Mouse (Mus musculus) frontal cortex, postnatal 14 days (tissue): ENCODE measurements at regions not wholly inside any gene's neighbourhood (a gene's known extent, or its start where the extent isn't known, plus 50 kb on each side); places are given as distances from the start of the nearest gene placed in this dataset.
"Not testable (repeated sequence)": the region's sequence is repeated elsewhere in the genome, so short reads cannot be mapped to it uniquely, and the experiment has no call there.

Experiments used
- DNase-seq, 2 experiments: peaks; one replicate each; pipeline ENCODE4 v3.0.0; 2022; ENCODE audit warnings: low spot score in 2 of 2

DNA sequence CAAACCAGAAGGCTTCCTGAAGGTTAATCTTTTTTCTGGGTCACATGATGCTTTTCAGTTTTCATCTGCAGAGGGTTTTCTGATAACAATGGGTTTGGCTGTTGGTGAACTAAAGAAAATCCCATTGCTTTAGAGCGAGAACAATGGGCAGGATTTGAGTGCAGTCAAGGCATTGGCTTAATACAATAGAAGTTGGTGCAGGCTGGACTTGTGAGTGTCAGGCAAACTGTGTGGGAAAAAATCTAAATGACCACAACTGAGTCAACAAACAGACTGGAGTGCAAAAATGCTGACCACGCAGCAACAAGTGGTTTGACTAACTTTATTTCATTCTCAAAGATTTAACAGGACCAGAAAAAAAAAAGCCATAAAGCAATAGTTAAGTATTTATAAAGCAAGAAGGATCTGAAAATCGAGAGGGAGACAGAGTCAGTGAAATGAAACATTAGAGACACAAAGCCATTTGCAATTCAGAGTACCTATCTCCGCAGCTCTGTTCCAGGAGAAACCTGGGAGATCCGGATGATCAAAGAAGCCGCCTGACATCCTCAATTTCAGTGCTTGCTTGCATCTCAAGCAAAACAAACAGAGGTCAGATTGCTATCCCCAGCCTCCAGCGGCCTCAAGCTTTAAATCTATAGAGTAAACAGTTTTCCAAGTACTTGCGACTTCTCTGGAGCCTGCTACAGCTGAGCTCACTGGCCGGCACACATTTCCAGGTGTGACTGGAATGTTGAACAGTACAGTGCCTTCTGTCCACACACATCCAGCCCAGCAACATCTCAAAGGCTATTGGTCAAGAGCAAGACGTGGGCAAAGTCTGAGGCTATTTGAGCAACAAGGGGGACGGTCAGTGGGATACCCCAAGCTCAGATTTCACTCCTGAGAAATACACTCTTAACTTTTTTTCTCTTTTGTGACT lies 229.5 kb upstream of the Arglu1 start:
- no peak for DNase-seq

DNA sequence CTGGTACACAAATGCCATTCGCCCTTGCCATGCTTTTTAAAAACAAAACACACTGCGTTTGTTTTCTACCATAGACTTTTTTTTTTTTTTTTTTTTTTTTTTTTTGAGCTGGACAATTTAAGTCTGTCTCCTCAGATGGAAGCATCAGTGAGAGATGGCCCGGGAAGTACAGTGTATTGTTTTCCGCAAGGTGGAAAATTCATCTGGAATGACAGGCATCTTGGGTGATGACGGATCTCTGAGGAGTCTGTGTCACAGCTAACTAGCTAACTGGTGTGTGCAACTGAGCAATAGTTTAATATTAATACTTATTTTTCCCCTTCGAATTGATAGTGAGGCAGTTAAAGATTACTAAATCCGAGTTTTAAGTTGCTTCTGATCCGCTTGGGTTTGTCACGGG lies 228.7 kb upstream of the Arglu1 start:
- DNase-seq = no peak

DNA sequence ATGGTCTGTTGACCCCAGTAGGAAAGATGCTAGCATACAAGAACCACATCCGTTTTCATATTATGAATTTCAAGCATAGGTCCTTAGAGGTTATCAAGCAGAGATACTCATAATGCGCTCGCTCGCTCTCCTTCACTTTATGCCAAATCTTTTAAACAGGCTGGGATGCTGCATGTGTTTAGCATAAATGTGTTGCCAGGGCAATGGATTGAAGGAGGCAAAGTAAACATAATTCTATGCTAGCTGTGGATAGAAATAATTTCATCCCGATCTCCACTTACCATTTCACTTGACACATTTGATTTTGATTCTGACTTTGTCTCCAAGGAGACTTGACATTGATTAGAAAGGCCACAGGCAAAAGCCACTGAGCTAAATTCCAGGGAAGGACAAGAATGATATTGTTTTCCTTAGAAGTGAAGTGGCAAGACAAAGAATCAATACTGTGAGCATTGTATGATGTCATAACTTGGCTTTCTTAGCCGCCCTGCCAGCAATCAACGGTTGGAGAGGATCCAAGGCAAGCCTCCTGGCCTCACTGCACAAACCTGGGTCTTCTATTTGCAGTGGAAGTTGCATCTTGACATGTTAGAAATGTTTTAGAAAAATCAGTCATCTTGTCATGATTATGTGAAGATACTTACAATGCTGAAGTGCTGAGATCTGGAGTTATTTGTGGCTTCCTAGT lies 217.3 kb upstream of the Arglu1 start:
- no peak for DNase-seq

DNA sequence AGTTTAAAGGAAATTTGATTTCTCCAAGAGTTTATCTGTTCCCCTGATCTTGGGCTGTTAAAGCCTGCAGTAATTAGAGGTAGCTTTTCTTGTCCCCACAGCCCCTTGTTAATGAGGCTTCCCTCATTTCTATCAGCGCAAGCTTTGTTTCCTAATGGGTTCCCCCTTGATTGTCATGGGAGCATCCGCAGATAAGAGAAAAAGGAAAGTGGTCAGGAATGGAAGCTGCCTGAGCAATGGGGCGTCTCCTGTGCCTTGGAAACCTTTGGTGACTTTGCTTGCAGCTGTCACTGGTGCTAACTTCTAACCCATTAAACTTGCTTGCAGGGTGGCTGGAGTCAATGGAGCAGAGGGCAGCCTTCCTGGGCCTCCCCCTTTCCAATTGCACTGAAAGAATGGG lies 202.7 kb upstream of the Arglu1 start:
- DNase-seq = no peak

DNA sequence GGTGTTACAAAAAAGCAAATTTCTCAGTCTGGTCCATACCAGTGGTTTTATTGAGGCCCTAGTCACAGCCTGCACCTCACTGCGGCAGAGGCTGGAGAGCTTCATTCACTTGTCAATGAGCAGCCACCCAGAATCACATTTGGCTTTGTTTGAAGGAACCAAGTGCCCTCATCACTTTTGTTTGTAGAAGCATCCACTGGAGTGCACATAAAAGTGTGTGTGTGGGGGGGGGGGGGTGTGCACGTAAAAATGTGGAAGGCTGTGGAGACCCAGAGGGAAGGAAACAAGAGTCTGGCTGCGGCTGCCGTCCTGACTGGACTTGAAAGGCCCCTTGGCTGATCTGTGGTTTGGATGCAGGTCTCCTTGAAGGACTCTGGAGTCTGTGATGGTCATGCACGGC lies 187.0 kb upstream of the Arglu1 start:
- DNase-seq = no peak

DNA sequence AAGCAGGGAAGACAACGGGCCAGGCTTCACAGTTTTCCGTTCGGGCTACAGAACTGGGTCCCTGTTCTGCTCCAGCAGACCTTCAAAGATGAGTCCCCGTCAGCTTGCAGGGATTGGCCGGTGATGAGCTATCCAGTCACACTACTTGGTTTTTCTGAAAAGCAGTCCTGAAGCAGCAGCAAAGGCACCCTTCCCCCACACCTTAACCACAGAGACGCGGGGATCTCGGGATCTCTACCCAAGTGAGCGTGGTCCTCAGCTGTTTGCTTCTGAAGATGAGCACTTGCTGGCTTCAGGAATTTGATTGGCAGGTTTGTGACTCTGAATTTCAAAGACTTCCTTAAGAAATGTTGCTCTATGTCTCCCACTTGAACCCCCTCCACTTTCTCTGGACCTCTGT lies 186.6 kb upstream of the Arglu1 start:
- DNase-seq = no peak

DNA sequence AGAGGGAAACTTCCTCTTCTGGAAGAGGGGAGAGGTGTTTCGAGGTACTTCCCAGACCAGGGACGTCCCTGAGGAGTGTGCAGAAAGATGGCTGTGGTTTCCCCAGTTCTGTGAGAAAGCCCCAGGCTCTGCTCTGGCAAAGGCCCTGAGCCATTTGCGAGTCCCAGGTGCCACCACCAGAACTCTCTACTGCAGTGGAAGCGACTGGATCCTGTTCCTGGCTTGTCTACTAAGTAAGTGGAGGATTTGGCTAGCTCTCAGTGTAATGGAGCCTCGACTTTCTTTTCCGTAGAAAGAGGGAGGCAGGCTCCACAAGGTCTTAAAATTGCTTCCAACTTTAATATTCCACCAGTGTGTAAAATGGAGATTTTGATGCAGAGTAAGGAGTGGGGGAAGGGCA lies 186.1 kb upstream of the Arglu1 start:
- DNase-seq = no peak

DNA sequence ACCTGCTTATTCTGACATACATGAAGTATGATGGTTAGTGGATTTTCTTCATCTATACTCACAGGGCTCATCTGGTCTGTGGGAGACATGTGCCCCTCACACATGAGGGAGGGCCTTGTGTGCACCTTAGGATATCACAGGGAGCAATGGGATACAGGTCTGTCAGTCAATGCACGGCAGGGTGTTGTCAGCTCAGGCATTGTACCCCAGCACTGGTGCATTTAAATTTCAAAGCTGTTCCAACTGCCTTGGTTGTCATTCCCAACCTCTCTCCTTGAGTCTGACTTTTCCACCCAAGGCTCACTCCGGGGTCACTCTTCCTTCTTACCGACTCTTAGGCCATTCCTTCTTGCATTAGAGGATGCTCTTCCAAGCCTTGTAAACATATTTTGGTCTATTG lies 181.6 kb upstream of the Arglu1 start:
- DNase-seq = no peak

DNA sequence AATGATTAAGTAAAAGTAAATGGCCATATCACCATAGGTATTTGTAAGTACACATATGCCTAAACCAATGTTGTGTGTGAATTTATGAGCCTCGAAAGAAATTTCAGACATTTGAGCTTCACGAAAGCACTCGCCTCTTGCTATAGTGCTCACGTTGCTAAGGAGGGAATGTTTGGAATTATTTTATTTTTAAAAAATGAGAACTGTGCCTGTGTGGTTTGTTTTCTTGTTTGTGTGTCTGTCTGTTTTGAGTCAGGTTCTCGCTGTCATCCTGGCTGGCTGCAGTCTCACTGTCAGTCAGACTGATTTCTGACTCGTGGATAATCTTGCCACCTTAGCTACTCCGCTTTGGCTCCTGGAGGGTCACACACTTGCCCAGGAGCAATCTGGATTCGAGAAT lies 180.7 kb upstream of the Arglu1 start:
- DNase-seq = no peak

DNA sequence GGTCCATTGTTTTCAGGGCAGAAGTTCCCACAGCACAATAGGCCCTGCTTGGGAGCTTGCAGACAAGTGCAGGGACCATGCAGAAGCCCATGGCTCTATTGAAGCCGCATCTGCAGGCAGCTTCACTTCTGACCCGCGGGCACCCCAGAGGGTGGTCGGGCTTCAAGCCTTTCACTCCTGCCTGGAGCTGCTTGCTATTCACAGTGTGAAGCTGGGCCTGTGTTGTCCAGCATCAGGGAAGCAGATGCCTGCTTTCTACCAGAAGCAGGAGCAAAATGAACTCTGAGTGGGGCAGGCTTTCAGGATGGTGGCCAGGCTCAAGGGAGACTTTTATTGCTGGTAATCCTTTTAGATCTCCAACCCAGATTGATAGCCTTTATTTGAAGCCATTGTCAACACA lies 180.2 kb upstream of the Arglu1 start:
- DNase-seq = no peak

DNA sequence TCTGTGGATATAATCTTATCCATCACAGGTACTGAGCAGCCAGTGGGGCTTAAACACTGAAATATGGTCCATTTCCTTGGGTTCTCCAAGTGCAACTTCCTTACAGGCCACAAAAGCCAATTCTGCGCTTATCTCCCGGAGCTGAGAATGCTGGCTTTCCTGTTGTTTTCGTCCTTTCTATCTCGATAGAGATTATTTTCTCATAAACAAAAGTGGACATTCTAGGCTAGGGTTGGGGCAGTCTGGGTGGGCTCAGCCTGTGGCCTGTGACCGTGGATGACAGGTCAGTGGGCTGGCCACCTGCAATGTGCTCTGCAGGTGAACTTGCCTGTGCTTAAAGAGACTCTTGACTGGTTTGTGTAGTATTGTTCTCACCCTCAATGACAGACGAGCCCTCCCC lies 179.0 kb upstream of the Arglu1 start:
- DNase-seq = no peak

DNA sequence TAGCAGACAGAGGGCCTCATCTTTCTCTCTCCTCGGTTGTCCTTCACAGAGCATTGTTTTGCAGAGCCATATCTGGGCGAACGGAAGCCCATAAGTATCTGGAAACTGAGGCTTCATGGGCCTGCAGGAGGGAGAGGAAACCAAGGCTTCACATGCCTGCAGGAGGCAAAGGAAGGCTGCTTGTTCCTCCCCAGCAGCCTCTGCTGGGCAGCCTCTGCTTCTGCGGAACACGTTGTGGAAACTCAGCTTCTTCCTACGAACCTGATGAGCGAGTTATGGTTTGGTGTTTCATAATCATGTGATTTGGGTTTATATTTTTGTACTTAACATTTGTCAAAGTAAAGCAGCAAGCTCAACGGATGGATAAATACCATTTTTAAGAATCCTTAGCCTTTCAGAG lies 177.6 kb upstream of the Arglu1 start:
- DNase-seq = no peak

DNA sequence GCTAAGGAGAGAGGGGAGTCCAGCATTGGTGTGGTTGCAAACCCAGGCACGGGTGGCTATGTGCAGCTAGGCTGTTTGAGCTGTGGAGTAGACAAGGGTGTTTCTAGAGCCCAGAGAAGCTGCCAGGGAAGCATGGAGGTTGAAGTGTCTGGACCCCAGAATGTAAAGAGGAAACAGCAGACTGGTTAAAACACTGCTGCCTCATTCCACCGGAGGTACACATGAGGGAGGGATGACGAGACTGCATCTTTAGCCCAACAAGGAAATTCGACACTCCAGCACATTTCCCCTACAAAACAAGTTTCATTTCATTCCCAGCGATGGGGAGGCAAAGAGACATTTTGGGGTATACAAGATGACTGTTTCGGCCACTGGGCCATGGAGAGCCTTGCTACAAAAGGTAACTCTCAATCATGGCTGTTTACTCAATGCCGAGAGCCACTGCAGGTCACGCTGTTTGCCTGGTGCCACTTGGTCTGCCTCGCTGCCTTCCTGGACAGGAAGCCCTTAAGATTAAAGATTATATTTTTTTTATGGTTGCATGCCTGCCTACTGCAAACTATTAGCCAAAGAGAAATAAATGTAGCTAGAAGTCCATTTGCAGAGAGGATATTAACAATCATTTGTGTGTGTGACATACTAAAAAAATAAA lies 176.9 kb upstream of the Arglu1 start:
- no peak for DNase-seq

DNA sequence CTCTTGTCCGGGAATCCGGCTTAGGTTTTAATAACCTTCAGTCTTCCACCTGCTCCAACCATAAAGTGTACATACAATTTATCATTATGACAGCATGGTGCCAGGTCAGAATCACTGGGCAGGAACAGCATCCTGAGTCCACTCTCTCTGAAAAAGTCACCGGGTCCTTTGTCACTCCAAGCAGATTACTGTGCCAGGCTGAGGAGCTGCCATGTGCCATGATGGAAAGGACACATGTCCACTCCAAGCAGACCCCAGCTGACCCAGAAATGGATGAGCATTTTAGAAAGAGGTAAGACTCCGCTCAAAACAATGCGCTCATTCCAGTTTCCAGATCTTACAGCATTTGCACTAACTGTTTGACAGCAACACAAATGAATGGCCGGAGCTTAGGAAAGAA lies 172.4 kb upstream of the Arglu1 start:
- no peak for DNase-seq

DNA sequence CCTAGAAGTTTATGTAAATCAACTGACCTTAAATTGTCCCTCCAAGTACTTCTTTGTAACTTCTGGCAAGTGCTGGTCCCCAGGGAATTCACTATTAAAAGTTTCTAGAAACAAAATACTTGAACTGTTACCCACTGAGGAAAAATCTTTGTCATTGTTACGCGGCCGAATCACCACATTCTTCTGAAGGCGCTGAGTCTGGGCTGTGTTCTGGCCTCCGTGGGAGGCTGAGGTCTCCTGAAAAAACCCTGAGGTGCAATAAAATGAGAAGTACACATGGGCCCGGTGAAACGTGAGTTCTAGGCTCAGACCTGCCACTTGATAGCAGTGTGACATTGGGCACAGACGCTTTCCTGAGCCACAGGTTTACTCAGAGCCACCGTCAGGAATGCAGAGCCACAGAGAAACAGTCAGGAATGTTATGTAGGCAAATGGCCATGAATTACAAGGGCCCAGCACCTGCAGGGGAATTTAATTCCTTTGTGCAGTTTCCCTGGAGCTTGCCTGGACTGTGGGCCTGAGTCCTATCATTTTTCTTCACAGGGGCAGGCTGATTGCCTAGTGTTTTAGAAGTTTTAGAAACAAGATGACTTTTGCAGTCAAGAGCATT lies 171.1 kb upstream of the Arglu1 start:
- DNase-seq = no peak

DNA sequence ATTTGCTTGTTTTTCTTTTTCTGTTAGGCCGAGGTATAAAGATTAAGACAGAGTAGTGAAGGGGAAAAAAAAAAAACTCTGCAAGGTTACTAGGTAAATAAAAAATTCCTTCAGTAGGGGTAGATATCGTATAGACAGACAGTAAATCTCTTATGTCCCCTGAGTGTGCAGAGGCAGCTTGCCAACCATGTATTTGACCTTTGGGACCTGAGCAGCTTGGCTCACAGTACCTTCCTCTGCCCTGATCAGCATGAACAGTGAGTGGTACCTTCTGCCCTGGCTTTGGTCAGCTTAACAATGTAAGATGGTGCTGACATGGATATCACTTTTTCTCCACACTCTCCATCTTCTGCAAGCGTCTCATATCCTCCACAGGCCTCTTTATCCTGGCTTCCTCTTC lies 168.3 kb upstream of the Arglu1 start:
- no peak for DNase-seq

DNA sequence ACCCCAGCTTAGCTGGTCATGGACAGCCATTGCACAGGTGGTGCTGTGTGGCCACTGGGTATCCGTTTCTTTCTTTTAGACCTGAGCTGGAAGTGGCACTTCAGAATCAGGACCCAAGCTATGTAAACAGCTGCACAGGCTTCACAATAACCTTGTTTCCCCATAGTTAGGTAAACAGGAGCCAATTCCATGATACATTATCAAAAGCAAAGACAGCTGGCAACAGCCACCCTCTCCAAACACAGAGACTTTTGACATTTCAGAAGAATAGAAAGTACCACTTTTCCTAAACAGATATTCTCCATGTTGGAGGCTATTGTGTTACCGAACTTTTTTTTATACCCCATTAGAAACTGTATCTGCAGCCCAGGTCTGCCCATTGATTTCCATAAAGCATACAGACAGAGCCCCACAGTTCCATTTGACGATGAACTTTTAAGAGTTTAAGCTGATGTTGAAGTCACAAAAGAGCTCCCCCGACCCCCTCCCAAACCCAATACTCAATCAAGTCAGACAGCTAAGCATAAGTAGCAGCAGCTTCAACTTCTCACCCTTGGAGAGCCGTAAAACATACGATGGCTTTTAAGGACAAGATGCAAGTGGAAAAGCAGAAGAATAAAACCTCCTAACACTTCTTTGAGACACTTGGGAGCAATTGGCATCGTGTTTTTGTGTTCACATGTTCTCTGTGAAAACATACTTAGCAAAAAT lies 162.5 kb upstream of the Arglu1 start:
- no peak for DNase-seq

DNA sequence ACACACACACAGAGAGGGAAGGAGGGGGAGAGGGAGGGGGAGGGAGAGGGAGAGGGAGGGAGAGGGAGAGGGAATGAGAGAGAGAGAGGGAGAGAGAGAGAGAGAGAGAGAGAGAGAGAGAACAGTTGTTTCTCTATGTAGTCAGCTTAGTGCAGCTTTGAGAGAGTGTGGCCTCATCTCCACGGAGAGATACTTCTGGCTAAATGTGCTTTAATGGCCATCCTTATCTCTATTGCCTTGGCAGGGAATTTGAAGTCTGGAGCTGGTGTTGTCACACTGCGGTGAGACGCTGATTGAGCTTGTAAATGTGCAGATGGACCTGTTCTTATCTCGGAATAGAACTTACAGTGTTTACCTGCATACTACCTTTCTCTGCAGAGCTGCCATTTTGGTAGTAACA lies 160.9 kb upstream of the Arglu1 start:
- no peak for DNase-seq

DNA sequence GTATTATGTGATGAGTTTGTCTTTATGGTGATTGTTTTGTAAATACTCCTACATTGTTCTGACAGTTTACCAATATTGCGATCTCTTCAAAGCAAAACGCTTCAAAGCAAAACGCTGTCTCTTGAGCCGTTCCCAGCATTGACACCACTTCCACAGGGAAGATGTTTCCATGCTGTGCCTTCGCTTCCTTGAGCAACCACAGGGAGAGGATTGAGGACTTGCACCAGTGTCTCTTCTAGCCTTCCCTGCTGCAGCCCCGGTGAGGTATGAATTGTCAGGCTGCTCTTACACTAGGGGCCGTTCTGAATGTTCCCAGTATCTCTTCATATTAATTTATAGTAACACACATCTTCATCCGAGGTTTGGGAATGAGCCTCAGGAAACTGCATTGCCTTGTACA lies 160.4 kb upstream of the Arglu1 start:
- no peak for DNase-seq

DNA sequence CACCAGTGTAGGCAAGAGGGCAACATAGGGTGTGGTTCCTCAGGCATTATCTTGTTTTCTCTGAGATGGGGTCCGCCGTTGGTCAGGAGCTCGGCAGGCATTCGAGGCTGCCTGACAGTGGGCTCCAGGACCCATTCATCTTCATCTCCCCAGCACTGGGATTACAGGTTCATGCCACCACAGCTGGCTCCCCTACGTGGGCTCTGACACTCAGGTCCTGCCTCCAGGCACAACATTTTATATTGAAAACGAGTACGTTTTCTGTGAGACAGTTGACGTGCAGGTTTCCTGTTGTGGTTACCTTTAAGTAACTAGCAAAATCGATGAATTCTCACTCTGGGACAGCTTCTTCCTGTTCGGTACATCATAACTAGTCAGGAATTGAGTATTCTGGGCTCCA lies 157.3 kb upstream of the Arglu1 start:
- no peak for DNase-seq

DNA sequence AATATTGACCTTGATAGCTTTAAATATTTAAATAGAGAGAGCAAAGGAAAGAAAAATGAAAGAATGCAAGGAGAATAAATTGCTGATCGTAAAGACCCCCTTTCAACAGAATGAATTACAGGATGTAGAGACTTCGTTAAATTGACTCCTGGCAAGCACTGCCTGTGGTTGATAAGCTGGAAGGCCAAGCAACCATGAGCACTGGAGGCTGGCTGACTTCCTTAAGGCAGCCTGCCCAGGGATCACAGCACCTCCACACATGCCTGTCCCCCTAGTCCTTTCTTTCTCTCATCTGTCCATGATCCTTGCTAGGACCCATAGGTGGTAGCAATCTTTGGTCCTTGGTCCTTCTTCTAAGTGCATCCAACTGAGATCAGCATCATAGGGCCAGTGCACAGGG lies 152.0 kb upstream of the Arglu1 start:
- DNase-seq = no peak

DNA sequence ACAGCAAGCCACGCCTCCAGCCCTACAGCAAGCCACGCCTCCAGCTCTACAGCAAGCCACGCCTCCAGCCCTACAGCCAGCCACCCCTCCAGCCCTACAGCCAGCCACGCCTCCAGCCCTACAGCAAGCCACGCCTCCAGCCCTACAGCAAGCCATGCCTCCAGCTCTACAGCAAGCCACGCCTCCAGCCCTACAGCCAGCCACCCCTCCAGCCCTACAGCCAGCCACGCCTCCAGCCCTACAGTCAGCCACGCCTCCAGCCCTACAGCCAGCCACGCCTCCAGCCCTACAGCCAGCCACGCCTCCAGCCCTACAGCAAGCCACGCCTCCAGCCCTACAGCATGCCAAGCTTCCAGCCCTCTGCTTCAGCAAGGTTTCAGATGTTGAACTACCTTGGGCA lies 145.8 kb upstream of the Arglu1 start:
- not testable (repeated sequence) for DNase-seq
